Mouse (Mus musculus) midbrain, embryonic 15.5 days (tissue): ENCODE results near the gene Tm6sf1. TPM values are rescaled to one million over a fixed set of nuclear protein-coding genes. Genes with fewer than 3 reads are reported as not detected.

Experiments
- ATAC-seq: fragments of 200-750 bp; cut with Nextera tagmentation; replicated peaks from 2 replicates; pipeline ENCODE4 v1.8.0; 2017; ENCODE audit warnings: moderate TSS enrichment
- H3K27ac ChIP-seq: fragments of 300-500 bp; sonication (generic); 2 replicates; pipeline ENCODE4 v1.5.1; 2015; ENCODE audit warnings: mild to moderate bottlenecking, inconsistent platforms
- H3K27me3 ChIP-seq: fragments of 300-500 bp; sonication (generic); replicated peaks from 2 replicates; pipeline ENCODE4 v1.6.1; 2015; ENCODE audit warnings: inconsistent platforms
- H3K36me3 ChIP-seq: fragments of 300-500 bp; sonication (generic); replicated peaks from 2 replicates; pipeline ENCODE4 v1.6.1; 2015; ENCODE audit warnings: inconsistent platforms
- H3K4me1 ChIP-seq: fragments of 300-500 bp; sonication (generic); 2 replicates; pipeline ENCODE4 v1.6.1; 2015; ENCODE audit warnings: inconsistent platforms
- H3K4me2 ChIP-seq: fragments of 300-500 bp; sonication (generic); 2 replicates; pipeline ENCODE4 v1.6.1; 2015; ENCODE audit warnings: inconsistent platforms, mild to moderate bottlenecking, moderate library complexity
- H3K4me3 ChIP-seq: fragments of 300-500 bp; sonication (generic); 2 replicates; pipeline ENCODE4 v1.5.1; 2015; ENCODE audit warnings: mild to moderate bottlenecking, inconsistent platforms
- H3K9ac ChIP-seq: fragments of 300-500 bp; sonication (generic); 2 replicates; pipeline ENCODE4 v1.6.1; 2015; ENCODE audit warnings: mild to moderate bottlenecking, inconsistent platforms
- H3K9me3 ChIP-seq: fragments of 300-500 bp; sonication (generic); 2 replicates; pipeline ENCODE4 v1.6.1; 2016; ENCODE audit warnings: inconsistent platforms
- whole genome bisulfite sequencing: fragments of 180-500 bp; shearing (Covaris S2); methylation state at CpG from one replicate; pipeline ENCODE4 v1.1.7; 2015; ENCODE audit warnings: mixed read lengths; 5-methylcytosine and 5-hydroxymethylcytosine counted together
- polyA plus RNA-seq: library from polyadenylated mRNA; unstranded; fragments of >200 nt; fragmentation: Nextera tagmentation; extraction: Ambion mirVana; gene quantifications from 2 replicates; pipeline ENCODE4 v1.2.1, GENCODE M21; 2015

The Tm6sf1 gene
- polyA plus RNA-seq, 1 experiment from 2014 or later = 10.2 TPM

DNA sequence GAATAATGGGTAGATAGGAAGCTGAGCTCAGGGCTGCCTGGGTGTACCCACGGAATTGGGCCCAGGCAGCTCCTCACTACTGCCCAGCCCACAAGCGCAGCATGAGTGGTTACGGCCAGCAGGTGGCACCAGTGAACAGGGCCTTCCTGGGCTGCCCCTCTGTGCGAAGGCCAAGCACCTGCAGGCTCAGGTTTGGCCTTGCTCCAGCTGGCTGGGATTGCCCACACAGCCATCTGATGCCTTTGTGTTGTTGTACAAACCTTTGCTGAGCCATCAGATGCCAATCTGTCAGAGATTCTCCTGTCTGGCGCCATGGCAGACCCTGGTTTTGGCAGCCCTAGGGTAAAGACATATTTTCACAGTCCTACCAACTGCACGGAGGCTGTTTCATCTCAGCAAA lies 9.4 kb downstream of the Tm6sf1 start:
- H3K4me3 ChIP-seq = no peak overlapping the region
- no peaks in the 10 kb centered on the region for H3K27me3 ChIP-seq
- no peaks in the 10 kb centered on the region for H3K36me3 ChIP-seq
- no peaks in the 10 kb centered on the region for H3K4me1 ChIP-seq
- H3K27ac ChIP-seq = no peak overlapping the region
- 27% methylated on average over 6 of the region's 6 CpGs for WGBS
- no peak overlapping the region for H3K4me2 ChIP-seq
- peak; percentile 66 for ATAC-seq
- H3K9me3 ChIP-seq = no peaks in the 10 kb centered on the region
- no peak overlapping the region for H3K9ac ChIP-seq

DNA sequence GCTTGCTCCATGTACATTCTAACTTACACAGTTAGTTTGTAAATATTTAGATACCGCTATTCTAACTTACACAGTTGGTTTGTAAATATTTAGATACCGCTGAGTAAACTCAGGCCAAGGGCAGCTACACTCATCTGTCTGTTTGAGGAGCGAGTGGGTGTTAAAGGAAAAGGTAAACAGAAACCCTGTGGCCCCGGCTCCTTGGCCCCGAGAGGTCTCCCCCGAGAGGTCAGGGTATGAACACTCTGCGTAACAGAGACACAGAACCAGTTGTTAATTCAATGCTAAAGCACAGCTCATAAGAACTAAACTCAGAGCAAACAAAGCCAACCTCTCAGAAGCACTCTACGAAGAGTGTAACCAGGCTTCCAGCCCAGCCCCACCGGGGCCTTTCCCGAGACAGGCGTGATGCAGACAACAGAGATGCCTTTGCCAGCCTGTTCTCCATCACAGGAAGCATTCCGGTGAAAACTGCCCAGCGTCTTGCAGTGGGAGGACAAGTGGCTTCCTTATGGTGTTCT lies 13.8 kb downstream of the Tm6sf1 start:
- no peaks in the 10 kb centered on the region for H3K27me3 ChIP-seq
- WGBS = 85% methylated on average over 13 of the region's 13 CpGs
- no peaks in the 10 kb centered on the region for H3K4me1 ChIP-seq
- no peak overlapping the region for H3K4me3 ChIP-seq
- H3K27ac ChIP-seq = no peak overlapping the region
- no peaks in the 10 kb centered on the region for H3K36me3 ChIP-seq
- no peak overlapping the region for H3K9ac ChIP-seq
- H3K9me3 ChIP-seq = no peaks in the 10 kb centered on the region
- no peak overlapping the region for H3K4me2 ChIP-seq
- ATAC-seq = no peak

DNA sequence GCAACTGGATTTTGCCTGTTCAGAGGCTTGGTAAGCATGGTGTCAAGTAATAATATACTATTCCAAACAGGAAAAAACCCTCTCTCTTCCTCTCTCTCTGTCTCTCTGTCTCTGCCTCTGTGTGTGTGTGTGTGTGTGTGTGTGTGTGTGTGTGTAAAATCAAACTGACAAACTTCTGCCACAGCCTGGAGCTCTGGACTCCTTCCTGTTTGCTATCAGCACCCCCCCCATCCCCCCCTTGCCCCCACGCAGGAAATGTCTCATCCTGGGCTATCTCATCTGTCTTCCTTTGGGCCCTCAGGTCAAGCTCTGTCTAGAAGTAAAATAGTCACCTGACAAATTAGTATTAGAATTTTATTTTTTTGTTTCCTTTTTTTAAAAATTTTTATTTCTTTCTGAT lies 15.0 kb downstream of the Tm6sf1 start:
- H3K9me3 ChIP-seq = no peaks in the 10 kb centered on the region
- H3K4me3 ChIP-seq = no peak overlapping the region
- 55% methylated on average over 1 of the region's 1 CpGs for WGBS
- no peaks in the 10 kb centered on the region for H3K27me3 ChIP-seq
- H3K27ac ChIP-seq = no peak overlapping the region
- no peak for ATAC-seq
- H3K4me1 ChIP-seq = no peaks in the 10 kb centered on the region
- H3K36me3 ChIP-seq = no peaks in the 10 kb centered on the region
- no peak overlapping the region for H3K4me2 ChIP-seq
- no peak overlapping the region for H3K9ac ChIP-seq

GRCm38 (mm10) chr7:81874636-81875035 lies 15.8 kb downstream of the Tm6sf1 start:
- H3K27me3 ChIP-seq = no peaks in the 10 kb centered on the region
- H3K4me1 ChIP-seq = no peaks in the 10 kb centered on the region
- no peak overlapping the region for H3K27ac ChIP-seq
- WGBS = 71% methylated on average over 6 of the region's 6 CpGs
- ATAC-seq = no peak
- no peak overlapping the region for H3K9ac ChIP-seq
- H3K4me3 ChIP-seq = no peak overlapping the region
- H3K4me2 ChIP-seq = no peak overlapping the region
- H3K9me3 ChIP-seq = no peaks in the 10 kb centered on the region
- no peaks in the 10 kb centered on the region for H3K36me3 ChIP-seq

- no peak for ATAC-seq
- no peak overlapping the region for H3K27ac ChIP-seq
- H3K9ac ChIP-seq = no peak overlapping the region
- no peaks in the 10 kb centered on the region for H3K27me3 ChIP-seq
- H3K9me3 ChIP-seq = no peaks in the 10 kb centered on the region
- no peak overlapping the region for H3K4me3 ChIP-seq
- no peaks in the 10 kb centered on the region for H3K4me1 ChIP-seq
- no peak overlapping the region for H3K4me2 ChIP-seq
- H3K36me3 ChIP-seq = no peaks in the 10 kb centered on the region
- WGBS = 79% methylated on average over 9 of the region's 9 CpGs
Observed at GRCm38 (mm10) chr7:81875372-81875771, 16.6 kb downstream of the Tm6sf1 start.

DNA sequence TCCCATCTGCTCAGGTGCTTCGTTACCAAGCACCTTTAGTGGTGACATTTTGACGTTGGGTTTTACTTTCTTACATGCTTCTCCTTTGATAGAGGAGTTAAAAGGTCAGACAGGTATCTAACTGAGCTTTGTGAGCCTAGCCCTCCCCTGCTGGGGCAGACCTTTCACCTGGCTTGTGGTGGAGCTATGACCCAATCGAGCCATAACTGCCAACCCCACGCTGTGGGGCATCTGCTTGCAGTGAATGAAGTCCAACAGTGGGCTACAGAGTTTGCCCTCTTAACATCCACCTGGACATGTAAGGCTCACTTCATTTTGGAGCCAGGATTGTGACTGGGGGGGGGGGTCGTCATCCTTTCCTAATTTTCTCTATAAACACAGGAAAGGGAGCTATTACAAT lies 21.5 kb downstream of the Tm6sf1 start:
- H3K4me2 ChIP-seq = no peak overlapping the region
- no peak overlapping the region for H3K27ac ChIP-seq
- H3K36me3 ChIP-seq = no peaks in the 10 kb centered on the region
- H3K4me3 ChIP-seq = no peak overlapping the region
- H3K27me3 ChIP-seq = no peaks in the 10 kb centered on the region
- H3K9ac ChIP-seq = no peak overlapping the region
- no peaks in the 10 kb centered on the region for H3K4me1 ChIP-seq
- no peak for ATAC-seq
- WGBS = 79% methylated on average over 5 of the region's 5 CpGs
- no peaks in the 10 kb centered on the region for H3K9me3 ChIP-seq

GRCm38 (mm10) chr7:81880797-81881196 lies 22.0 kb downstream of the Tm6sf1 start:
- Histone ChIP-seq H3K4me3 (no peak overlapping the region), H3K9ac (no peak overlapping the region), H3K4me1 (no peaks in the 10 kb centered on the region), H3K27ac (no peak overlapping the region), H3K4me2 (no peak overlapping the region), H3K36me3 (no peaks in the 10 kb centered on the region), H3K9me3 (no peaks in the 10 kb centered on the region), H3K27me3 (no peaks in the 10 kb centered on the region)
- no peak for ATAC-seq
- 94% methylated on average over 4 of the region's 4 CpGs for WGBS

DNA sequence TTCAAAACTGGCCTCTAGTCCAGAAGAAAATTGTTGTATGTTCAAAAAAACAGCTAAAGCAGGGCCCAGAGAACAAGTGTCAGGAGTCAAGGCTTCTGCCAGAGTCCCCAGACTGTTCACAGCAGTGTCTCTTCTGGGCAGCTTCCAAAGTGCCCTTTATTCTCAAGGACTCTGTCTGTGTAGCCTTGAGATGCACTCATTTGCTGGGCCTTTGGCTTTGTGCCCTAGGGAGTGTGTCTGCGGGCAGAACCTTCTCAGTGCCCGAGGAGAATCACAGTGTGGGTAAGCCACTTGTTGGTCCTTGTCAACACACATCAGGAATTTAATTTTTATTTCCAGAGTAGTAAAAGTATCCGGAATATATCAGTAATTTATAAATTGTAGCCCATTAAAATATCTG lies 22.8 kb downstream of the Tm6sf1 start:
- H3K27me3 ChIP-seq = no peaks in the 10 kb centered on the region
- H3K4me1 ChIP-seq = no peaks in the 10 kb centered on the region
- H3K9ac ChIP-seq = no peak overlapping the region
- H3K36me3 ChIP-seq = no peaks in the 10 kb centered on the region
- WGBS = 83% methylated on average over 3 of the region's 3 CpGs
- H3K4me3 ChIP-seq = no peak overlapping the region
- H3K27ac ChIP-seq = no peak overlapping the region
- H3K4me2 ChIP-seq = no peak overlapping the region
- no peaks in the 10 kb centered on the region for H3K9me3 ChIP-seq
- no peak for ATAC-seq

- no peak overlapping the region for H3K27ac ChIP-seq
- H3K9ac ChIP-seq = no peak overlapping the region
- H3K27me3 ChIP-seq = no peaks in the 10 kb centered on the region
- no peaks in the 10 kb centered on the region for H3K4me1 ChIP-seq
- H3K9me3 ChIP-seq = no peaks in the 10 kb centered on the region
- no peak for ATAC-seq
- WGBS = 64% methylated on average over 4 of the region's 4 CpGs
- H3K4me3 ChIP-seq = no peak overlapping the region
- no peak overlapping the region for H3K4me2 ChIP-seq
- H3K36me3 ChIP-seq = no peaks in the 10 kb centered on the region
Observed at GRCm38 (mm10) chr7:81885128-81885527, 26.3 kb downstream of the Tm6sf1 start.

GRCm38 (mm10) chr7:81899361-81899760 lies 40.6 kb downstream of the Tm6sf1 start:
- no peak overlapping the region for H3K27ac ChIP-seq
- no peaks in the 10 kb centered on the region for H3K27me3 ChIP-seq
- no peak overlapping the region for H3K4me2 ChIP-seq
- H3K4me3 ChIP-seq = no peak overlapping the region
- ATAC-seq = no peak
- no peaks in the 10 kb centered on the region for H3K4me1 ChIP-seq
- H3K9ac ChIP-seq = no peak overlapping the region
- WGBS = 83% methylated on average over 11 of the region's 11 CpGs
- H3K9me3 ChIP-seq = no peaks in the 10 kb centered on the region
- 0 out of 2 replicates have a peak, but pooled peaks cover 2% of the 10 kb centered on the region for H3K36me3 ChIP-seq

DNA sequence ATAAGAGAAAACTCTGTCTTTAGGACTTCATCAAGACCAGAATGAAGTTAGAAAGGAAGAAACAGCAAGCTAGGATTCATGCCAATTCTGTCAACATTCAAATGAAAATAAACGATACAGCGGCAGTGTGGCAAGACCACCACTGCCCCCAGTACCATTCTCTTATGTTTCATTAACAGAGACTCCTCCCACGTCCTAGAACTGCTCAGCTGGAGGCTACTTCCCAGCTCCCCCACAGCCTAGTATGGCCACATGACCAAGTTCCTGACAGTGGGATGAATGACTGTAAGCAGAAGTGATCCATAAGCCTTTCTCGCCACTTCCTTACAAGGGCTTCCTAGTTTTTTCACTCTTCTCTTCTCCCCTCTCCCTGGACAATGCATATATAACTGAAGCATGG lies 45.3 kb downstream of the Tm6sf1 start:
- no peak for ATAC-seq
- Histone ChIP-seq H3K4me3 (no peak overlapping the region), H3K9me3 (no peaks in the 10 kb centered on the region), H3K4me2 (no peak overlapping the region), H3K4me1 (no peaks in the 10 kb centered on the region), H3K9ac (no peak overlapping the region), H3K27ac (no peak overlapping the region), H3K27me3 (no peaks in the 10 kb centered on the region), H3K36me3 (0 out of 2 replicates have a peak, but pooled peaks cover 2% of the 10 kb centered on the region)
- 69% methylated on average over 4 of the region's 4 CpGs for WGBS

DNA sequence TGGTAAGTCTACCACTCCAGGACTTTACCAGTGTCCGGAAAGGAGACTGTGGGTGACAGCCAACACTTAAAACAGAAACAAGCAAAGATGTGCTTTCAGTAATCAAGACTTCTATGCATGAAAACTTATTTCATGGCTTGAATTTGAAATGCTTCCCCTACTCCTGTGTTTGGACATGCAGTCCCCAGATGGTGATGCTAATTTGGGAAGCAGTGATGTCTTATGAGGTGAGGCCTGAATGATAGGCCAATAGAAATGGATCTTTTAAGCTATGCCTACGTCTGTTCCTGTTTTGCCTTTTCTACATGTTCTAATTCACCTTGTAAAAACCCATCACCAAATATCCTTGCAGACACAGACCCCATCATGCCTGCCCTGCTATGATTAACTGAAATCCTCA lies 46.1 kb downstream of the Tm6sf1 start:
- Histone ChIP-seq H3K4me1 (no peaks in the 10 kb centered on the region), H3K9ac (no peak overlapping the region), H3K9me3 (no peaks in the 10 kb centered on the region), H3K4me3 (no peak overlapping the region), H3K27ac (no peak overlapping the region), H3K27me3 (no peaks in the 10 kb centered on the region), H3K4me2 (no peak overlapping the region), H3K36me3 (no peaks in the 10 kb centered on the region)
- 93% methylated on average over 2 of the region's 2 CpGs for WGBS
- ATAC-seq = no peak

GRCm38 (mm10) chr7:81918316-81918715 lies 59.5 kb downstream of the Tm6sf1 start:
- Histone ChIP-seq H3K36me3 (no peaks in the 10 kb centered on the region), H3K27me3 (no peaks in the 10 kb centered on the region), H3K9me3 (no peaks in the 10 kb centered on the region), H3K27ac (no peak overlapping the region), H3K4me1 (no peaks in the 10 kb centered on the region), H3K4me3 (no peak overlapping the region), H3K4me2 (no peak overlapping the region), H3K9ac (no peak overlapping the region)
- WGBS = 73% methylated on average over 5 of the region's 5 CpGs
- no peak for ATAC-seq
